ENCODE assay signal across 31 mouse cellular contexts in the genomic region with DNA sequence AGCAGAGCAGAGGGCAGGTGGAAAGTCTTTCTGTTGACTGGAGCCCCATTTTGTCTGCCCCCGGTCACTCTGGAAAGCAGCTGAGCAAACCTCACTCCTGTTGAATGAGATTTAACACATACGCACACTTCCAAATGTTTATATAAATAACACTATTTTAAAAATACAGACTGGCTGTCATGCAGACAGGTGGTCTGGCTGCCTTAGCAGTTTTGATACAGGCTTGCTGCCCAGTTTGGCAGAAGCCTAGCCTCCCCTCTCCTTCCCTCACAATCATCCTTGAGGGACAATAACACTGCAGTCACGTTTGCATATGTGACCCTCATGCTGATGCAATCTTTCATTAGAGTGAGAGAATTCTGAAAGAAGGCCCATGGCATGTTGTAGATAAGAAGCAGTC.
A peak's percentile ranks its signal among the peaks of the same experiment; 100 is the strongest.
DNase-seq lines count a peak whose midpoint lies in the region; ATAC-seq lines count a peak whose summit lies in the region.
"Had no signal": no experiment of that assay in that cellular context is flagged by ENCODE, and none has a peak within 500 bp of the region (broad histone marks: within the 10 kb centered on the region; RNA-seq: fewer than 3 reads in every experiment).

No protein-coding gene starts in this region.

- DNase-seq in cerebellum, postnatal 10 days = peak; percentile 31 to 34
- DNase-seq in cerebellum, postnatal 25 days = no peak
- DNase-seq in frontal cortex, postnatal 14 days (ENCODE audit: low spot score in 2 of 2) = no peak
- DNase-seq in layer of hippocampus, postnatal 14 days (ENCODE audit: low spot score in 2 of 2) = peak; percentile 15 to 33
- no peak for DNase-seq in layer of hippocampus, adult 9-11 months
- DNase-seq in midbrain, embryonic 14.5 days = peak; percentile 12
- DNase-seq: adrenal gland, adult 2 months; adrenal gland, postnatal 36 days; cerebellum, adult 2 months; gastrocnemius, postnatal 10 days; heart, postnatal 10 days; kidney, adult 9 months; kidney, postnatal 10 days; liver; lung, adult 2 months; lung, postnatal 14 days; right cerebral cortex, postnatal 14 days; thymus, adult 18-20 months; thymus, postnatal 25 days had no signal

- no peak overlapping the region for H3K4me3 ChIP-seq in midbrain, embryonic 14.5 days (replicated peaks; ENCODE audit: low read depth, low read length)
- H3K4me3 ChIP-seq in midbrain, embryonic 16.5 days (ENCODE audit: low read depth, low read length) = no peak overlapping the region
- H3K4me3 ChIP-seq: embryonic facial prominence, embryonic 15.5 days; heart, embryonic 13.5 days; hindbrain, embryonic 12.5 days; midbrain, embryonic 10.5 days had no signal

- H3K27ac ChIP-seq in midbrain, embryonic 14.5 days (replicated peaks; ENCODE audit: low read depth, low read length) = no peak overlapping the region
- no peak overlapping the region for H3K27ac ChIP-seq in midbrain, embryonic 16.5 days (ENCODE audit: low read length)
- H3K27ac ChIP-seq: embryonic facial prominence, embryonic 15.5 days; heart, embryonic 13.5 days; hindbrain, embryonic 12.5 days; liver, embryonic 14.5 days; midbrain, embryonic 10.5 days; stomach, postnatal 0 days had no signal

- H3K27me3 ChIP-seq in midbrain, embryonic 14.5 days (ENCODE audit: control insufficient read depth, insufficient read depth, low read length) = no peaks in the 10 kb centered on the region
- H3K27me3 ChIP-seq in midbrain, embryonic 16.5 days (ENCODE audit: control insufficient read depth, insufficient read depth, low read depth, low read length) = no peaks in the 10 kb centered on the region
- H3K27me3 ChIP-seq: CH12.LX; embryonic facial prominence, embryonic 15.5 days; heart, embryonic 13.5 days; hindbrain, embryonic 12.5 days had no signal

- no peaks in the 10 kb centered on the region for H3K36me3 ChIP-seq in midbrain, embryonic 14.5 days (ENCODE audit: control insufficient read depth, insufficient read depth, low read length)
- no peaks in the 10 kb centered on the region for H3K36me3 ChIP-seq in midbrain, embryonic 16.5 days (ENCODE audit: control insufficient read depth, insufficient read depth, low read length)
- H3K36me3 ChIP-seq: embryonic facial prominence, embryonic 15.5 days; heart, embryonic 13.5 days; hindbrain, embryonic 12.5 days; midbrain, embryonic 10.5 days had no signal

- H3K4me2 ChIP-seq in midbrain, embryonic 14.5 days (ENCODE audit: low read length) = no peak overlapping the region
- no peak overlapping the region for H3K4me2 ChIP-seq in midbrain, embryonic 16.5 days (ENCODE audit: low read length)
- H3K4me2 ChIP-seq: embryonic facial prominence, embryonic 15.5 days; heart, embryonic 13.5 days; hindbrain, embryonic 12.5 days had no signal

- WGBS in midbrain, embryonic 14.5 days = 54% methylated on average over 3 of the region's 3 CpGs
- 40% methylated on average over 3 of the region's 3 CpGs for WGBS in midbrain, embryonic 16.5 days

- no peak overlapping the region for H3K9ac ChIP-seq in midbrain, embryonic 14.5 days (replicated peaks; ENCODE audit: low read length)
- H3K9ac ChIP-seq in midbrain, embryonic 16.5 days (ENCODE audit: low read depth, low read length) = no peak overlapping the region
- H3K9ac ChIP-seq: embryonic facial prominence, embryonic 15.5 days; heart, embryonic 13.5 days; hindbrain, embryonic 12.5 days; liver, embryonic 14.5 days had no signal

- no peaks in the 10 kb centered on the region for H3K4me1 ChIP-seq in midbrain, embryonic 14.5 days (ENCODE audit: control insufficient read depth, insufficient read depth, low read length)
- peaks cover 3% of the 10 kb centered on the region for H3K4me1 ChIP-seq in midbrain, embryonic 16.5 days (ENCODE audit: control insufficient read depth, insufficient read depth, low read length)
- H3K4me1 ChIP-seq: embryonic facial prominence, embryonic 15.5 days; heart, embryonic 13.5 days had no signal

- H3K9me3 ChIP-seq in midbrain, embryonic 14.5 days (ENCODE audit: control insufficient read depth, low read length) = no peaks in the 10 kb centered on the region
- H3K9me3 ChIP-seq in midbrain, embryonic 16.5 days (replicated peaks; ENCODE audit: control insufficient read depth, low read length, poor library complexity, severe bottlenecking) = no peaks in the 10 kb centered on the region
- H3K9me3 ChIP-seq: embryonic facial prominence, embryonic 15.5 days; heart, embryonic 13.5 days; hindbrain, embryonic 12.5 days; midbrain, embryonic 10.5 days had no signal

- ATAC-seq in frontal cortex, adult (ENCODE audit: low TSS enrichment) = peak; percentile 9; the same call in 1 of the 2 replicates
- ATAC-seq in midbrain, embryonic 14.5 days (ENCODE audit: low FRiP score, low TSS enrichment) = no peak
- ATAC-seq in midbrain, embryonic 16.5 days = no peak
- ATAC-seq: activated CD4-positive, CD25-positive, alpha-beta regulatory T cell, adult 4 months; forebrain, embryonic 14.5 days; intestine, postnatal 0 days had no signal

Comparison
In these comparisons a context has a peak if more than half of its experiments do, and no peak if none do; other contexts are left out.
1. DNase-seq: peak in cerebellum, postnatal 10 days (2 of 2), layer of hippocampus, postnatal 14 days (2 of 2) and midbrain, embryonic 14.5 days (single experiment); none in cerebellum, postnatal 25 days (0 of 2), frontal cortex, postnatal 14 days (0 of 2) and layer of hippocampus, adult 9-11 months (single experiment).